Mouse (Mus musculus): ENCODE measurements at regions not wholly inside any gene's neighbourhood (a gene's known extent, or its start where the extent isn't known, plus 50 kb on each side); places are given as distances from the start of the nearest gene placed in this dataset.

DNA sequence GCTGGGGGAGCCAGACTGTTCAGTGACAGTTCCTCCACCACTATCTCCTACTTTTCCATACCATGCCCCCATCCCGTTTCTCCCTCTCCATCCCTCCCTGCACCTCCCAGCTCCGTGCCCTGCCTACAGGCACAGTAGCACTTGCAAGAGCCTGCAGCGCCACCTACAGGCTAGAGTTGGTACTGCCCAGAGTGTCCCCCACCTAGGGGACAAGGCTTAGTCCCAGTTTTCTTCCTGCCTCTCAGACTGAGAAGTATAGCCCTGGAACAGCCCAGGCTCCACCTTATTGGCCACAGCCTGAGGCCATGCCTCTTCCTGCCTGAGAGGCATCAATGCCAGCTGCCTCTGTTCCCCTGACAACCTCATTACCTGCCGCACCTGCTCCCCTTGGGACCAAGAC is 351.3 kb downstream of the Ptpru start:
- peak; percentile 47 to 86 for DNase-seq (ENCODE audit: low spot score in 2 of 2)

DNA sequence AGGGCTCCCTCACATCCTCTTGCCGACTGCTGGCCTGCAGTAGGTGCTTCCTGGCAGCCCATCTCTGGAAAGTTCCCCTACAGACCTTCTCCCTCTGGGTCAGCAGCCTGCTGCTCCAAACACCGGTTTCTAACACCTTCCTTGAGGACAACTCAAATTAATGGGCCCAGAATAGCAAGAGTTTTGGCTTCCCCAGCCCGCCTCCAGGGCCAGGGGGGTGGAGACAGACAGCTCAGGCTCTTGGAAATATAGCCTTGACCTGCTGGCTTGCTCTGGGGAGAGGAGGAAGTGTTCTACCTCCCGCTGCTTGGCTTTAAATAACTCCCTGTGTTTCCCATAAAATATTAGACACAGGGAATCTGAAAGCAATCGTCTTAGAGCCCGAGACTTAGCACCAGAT is 349.8 kb downstream of the Ptpru start:
- DNase-seq (ENCODE audit: low spot score in 2 of 2) = peak in 1 of 2 experiments; percentile 39

DNA sequence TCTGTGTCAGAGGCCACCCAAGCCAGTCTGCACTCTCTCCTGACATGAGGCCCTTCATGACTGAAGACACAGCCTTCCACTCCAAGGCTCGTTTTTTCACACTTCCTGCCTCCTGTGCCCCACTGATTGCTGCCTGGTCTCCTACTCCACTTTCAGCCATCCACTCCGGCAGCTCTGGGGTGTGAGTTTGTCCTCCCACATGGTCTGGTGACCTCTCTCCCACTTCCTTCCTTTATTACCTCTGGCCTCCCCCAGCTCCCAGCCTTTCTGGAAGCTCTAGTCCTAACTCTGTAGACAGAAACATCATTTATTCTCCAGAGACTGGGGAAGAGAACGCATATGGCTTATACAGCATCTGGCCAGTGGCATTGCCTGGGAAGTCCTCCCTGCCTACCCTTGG is 349.0 kb downstream of the Ptpru start:
- DNase-seq (ENCODE audit: low spot score in 2 of 2) = no peak

DNA sequence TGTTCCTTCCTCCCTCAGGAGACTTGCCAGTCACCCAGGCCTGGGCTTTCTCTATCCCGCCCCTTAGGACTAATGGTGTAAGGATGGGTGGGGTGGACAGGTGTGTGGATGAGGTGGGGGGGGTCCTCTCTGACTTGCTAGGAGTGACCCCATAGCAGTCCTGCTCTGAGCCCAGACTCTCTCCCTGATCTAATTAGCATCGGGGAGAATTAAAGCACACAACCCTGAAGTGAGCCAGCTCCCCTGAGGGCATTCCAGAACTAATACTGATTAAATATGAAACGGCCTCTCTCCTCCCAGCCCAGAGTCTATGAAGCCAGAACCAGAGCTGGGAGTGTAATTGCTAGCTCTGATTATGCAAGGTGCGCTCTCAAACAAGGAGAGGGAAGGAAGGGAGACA is 346.1 kb downstream of the Ptpru start:
- DNase-seq (ENCODE audit: low spot score in 2 of 2) = no peak

DNA sequence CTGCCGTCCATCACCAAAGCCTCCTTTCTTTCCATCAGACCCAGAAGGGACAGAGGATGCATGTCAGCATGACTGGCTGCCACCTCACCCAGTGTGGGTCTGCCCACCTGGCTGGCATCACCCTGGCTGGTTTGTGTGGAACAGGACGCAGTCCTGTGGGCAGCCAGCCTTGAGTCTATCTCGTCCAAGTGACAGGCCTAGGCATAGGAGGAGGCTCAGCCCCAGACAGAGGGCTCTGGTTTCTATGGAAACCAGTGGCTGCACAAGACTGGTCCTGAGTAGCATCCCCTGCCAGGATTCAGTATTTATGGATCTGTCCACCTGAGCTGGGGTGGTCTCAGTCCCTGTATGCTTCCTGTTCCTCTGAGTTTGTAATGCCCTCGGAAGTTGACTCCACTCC is 344.4 kb downstream of the Ptpru start:
- DNase-seq (ENCODE audit: low spot score in 2 of 2) = no peak

DNA sequence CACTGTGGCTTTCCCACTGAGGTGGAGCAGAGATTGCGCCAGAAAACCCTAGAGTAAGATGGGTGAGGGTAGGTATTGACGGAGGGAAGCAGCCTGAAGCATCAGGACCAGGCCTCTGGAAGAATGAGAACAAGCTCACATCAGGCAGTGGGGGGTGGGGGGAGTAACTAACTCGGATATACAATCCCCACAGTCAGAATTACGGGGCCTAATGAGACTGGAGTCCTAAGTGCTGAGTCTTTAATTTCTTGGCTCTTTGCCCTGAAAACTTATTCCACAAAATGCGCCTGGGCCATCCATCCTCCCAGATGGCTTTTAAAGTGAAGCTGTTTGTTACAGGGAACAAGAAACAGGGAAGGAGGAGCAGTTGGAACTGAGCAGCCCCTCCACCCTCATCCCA is 341.2 kb downstream of the Ptpru start:
- DNase-seq (ENCODE audit: low spot score in 2 of 2) = no peak

DNA sequence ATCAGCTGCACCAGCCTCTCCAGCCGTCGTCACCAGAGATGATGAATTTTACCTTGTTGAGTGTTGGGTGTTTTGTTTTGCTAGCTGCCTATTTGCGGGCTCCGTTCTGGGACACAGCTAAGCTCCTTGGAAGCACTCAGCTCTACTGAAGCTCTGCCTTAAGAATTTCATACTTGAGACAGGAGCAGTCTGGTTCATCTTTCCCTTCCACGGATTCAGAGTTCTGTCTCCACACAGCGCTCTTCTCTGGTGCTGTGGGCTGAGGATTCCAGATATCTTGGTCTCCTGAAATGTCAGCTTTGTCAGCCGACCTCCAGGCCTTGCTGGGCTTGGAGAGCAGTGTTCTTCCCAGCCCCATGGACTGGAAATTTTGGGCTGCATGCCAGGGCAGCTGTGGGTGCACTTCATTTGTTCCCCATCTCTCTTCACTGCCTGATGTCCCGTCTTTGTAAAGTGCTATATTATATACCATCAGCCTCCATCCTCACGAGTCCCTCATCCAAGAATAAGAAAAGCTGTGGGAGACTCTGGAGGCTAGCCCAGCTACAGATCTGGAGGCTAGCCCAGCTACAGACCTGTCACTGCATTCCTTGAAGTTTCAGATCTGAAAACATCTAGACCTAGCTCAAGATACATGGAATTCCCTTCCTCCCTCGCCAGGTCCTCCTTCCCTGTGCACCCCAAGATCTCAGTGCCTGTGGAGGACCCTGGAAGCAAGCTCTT is 337.0 kb downstream of the Ptpru start:
- no peak for DNase-seq (ENCODE audit: low spot score in 2 of 2)

DNA sequence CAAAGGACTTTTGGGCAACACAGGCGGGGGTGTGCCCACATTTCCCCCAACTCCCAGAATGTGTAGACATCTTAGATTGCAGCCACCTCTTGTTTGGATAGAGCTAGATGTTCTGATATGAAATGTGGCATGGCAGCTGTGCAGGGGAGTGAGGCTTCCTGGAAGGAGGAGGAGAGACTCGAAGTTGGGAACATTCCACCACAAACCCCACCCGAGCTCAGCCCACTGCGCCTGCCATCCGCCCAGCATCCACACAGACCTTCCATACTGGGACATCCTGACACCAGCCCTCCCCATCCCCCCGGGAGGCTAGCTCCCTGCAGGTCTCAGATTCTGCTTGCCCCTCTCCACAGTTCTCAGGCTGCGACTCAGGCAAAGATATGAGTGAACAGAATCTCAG is 329.9 kb downstream of the Ptpru start:
- no peak for DNase-seq (ENCODE audit: low spot score in 2 of 2)

DNA sequence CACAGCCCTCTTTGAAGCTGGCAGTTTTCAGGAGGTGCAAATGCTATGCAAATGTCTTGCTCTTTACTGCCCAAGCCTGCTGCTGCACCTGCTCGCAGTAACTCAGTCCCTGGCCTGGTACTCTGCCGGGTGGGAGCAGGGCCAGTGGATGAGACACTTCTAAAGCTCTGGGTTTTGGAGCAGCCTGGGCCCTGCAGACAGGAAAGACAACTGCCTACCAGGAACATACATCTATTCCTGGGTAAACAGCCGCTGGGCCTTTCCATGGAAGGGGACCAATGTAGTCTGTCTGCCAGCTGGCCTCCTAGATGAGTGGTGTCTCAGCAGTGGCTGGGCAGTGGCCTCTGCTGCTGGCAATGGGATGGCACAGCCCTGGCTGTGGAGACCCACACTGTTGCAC is 326.5 kb downstream of the Ptpru start:
- DNase-seq (ENCODE audit: low spot score in 2 of 2) = no peak

DNA sequence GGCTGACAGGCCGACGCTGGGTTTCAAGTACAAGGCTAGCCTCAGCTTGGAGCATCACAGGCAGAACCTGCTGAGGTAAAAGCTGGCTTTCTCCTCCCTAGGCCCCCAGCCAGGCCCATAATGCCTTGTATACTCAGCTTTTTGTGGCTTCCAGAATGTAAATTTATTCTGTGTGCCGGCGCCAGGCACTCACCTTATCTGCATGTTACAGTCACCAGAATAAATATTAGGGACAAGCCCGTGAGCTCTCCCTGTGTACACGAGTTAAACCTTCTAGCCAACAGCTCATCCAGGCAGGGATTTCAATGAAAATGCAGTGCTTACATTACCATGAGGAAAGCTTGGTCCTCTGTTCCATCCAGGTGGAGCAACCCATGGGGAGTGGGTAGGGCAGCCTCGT is 325.3 kb downstream of the Ptpru start:
- DNase-seq (ENCODE audit: low spot score in 2 of 2) = no peak

DNA sequence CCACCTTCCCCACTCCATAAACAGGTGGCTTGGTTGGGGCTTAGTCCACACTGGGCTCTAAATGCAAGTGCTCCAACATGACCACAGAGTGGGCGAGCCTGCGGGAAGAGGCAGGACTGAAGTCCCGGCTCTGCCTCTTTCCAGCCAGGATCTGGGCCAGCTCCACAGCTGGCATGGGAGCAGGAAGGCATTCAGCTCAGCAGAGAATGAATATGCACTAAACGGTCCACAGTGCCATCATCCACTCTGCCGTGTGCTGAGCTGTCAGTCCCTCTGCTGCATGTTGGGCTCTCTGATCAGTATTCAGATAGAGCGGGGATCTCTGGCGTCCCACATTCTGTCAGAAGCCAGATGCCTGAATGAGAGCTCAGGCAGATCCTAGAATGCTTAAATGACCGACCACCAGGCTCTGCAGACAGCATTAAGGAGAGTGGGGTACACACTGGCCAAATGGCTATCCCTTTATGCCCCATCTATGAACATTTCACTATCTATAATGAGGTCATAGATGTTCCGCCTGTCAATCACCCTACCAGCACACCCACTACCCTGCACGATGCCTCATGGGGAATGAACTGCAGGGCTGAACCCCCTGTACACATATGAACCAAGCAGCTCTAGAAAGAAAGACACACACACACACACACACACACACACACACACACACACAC is 317.3 kb downstream of the Ptpru start:
- DNase-seq (ENCODE audit: low spot score in 2 of 2) = no peak

DNA sequence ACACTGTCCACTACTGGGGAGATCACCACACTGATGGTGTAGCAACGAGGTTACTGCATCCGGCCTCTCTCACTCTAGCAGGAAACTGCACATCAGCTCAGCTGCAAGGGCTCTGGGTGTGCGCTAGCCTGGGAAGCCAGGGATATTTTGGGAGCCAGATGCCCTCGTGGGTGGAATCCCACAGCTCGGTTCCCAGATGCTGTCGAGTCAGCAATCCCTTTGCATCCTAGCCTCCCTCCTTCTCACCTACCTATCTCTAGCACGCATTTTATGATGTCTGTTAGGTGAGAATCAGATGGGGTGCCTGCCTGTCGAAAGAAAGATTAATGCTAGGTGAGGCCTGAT is 316.8 kb downstream of the Ptpru start:
- no peak for DNase-seq (ENCODE audit: low spot score in 2 of 2)

DNA sequence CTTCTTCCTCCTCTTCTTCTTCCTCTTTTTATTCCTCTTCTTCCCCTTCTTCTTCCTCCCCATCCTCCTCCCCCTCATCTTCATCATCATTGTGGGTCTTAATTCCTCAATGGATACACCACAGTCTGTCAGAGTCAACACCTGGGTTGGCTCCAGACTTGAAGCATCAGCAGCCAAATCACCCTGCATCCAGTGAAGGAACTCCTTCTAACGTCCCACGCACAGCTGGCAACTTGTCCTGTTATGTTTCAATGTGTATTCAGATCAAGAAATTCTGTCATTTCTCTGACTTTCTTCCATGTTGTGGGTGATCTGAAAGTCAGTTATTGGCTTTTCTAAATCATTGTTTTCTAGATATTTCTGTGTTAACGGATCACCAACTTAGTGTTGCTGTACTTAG is 312.9 kb downstream of the Ptpru start:
- no peak for DNase-seq (ENCODE audit: low spot score in 2 of 2)

DNA sequence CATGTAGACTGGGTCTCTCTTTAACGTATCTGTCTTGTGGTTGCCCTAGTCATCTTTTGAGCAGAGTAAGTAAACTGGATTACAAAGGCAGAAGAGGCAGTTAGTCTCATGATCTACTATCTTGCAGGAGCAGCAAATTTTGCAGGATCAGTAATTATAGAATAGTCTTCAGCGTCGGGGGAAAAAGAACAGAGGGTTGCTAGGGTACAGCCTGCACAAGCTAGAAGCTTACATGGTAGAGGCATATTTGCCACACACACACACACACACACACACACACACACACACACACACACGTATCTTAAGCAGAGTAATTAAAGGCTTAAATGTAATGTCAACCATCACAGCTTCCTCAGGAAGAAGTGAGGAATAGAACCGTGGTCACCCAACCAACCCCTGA is 307.6 kb downstream of the Ptpru start:
- no peak for DNase-seq (ENCODE audit: low spot score in 2 of 2)

DNA sequence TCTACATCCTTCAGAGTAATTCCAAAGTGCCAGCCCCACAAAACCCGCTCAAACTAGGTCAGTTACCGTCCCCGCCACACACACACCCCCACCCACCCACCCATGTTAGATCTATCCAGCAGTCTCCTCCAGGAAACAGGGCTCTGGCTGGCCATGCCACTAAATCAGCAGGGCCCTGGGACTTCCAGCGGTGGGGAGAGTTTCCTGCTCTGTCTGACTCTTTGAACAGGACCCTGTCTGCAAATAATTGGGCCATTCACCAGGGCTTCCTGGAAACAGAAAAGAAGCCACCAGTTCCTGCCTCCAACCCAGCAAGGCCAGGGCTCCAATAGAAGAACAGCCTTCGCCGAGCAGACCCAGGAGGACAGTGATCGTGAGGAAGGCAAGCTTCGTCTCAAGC is 307.1 kb downstream of the Ptpru start:
- no peak for DNase-seq (ENCODE audit: low spot score in 2 of 2)

DNA sequence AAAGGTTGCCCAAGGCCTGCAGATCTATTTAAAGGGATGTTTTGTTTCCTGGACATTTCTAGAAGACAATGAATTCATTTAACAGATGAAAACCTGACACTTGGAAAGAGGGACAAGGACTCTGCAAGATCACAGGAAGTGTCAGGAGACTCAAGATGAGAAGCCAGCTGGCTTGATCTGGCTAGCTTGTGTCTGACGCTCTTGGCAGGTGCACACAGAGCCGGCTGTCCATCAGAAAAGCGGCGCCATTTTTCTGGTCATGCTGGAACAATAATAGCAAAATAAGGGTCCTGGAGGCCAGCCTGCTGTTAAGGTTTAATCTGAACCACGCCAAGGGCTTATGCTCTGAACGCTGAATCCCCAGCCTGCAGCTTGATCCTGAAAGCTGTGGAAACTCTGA is 303.3 kb downstream of the Ptpru start:
- DNase-seq (ENCODE audit: low spot score in 2 of 2) = no peak

DNA sequence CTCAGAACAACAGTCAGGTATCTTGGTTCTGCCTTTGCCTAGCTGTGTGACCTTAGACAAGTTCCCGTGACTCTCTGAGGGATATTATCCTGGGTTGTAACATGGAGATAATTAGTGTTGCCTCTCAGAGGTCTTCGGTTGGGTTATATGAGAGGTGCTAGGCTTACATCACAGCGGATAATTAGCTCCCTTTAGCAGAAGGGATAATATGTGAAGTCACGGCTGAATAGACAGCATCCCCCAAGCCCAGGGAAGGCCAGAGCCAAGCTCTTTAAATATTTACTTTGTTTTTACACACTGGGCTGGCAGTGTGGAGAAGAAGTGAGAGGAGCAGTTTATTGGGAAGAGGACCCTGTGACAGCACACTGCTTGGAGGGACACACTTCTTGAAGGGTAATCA is 299.9 kb downstream of the Ptpru start:
- DNase-seq (ENCODE audit: low spot score in 2 of 2) = no peak

DNA sequence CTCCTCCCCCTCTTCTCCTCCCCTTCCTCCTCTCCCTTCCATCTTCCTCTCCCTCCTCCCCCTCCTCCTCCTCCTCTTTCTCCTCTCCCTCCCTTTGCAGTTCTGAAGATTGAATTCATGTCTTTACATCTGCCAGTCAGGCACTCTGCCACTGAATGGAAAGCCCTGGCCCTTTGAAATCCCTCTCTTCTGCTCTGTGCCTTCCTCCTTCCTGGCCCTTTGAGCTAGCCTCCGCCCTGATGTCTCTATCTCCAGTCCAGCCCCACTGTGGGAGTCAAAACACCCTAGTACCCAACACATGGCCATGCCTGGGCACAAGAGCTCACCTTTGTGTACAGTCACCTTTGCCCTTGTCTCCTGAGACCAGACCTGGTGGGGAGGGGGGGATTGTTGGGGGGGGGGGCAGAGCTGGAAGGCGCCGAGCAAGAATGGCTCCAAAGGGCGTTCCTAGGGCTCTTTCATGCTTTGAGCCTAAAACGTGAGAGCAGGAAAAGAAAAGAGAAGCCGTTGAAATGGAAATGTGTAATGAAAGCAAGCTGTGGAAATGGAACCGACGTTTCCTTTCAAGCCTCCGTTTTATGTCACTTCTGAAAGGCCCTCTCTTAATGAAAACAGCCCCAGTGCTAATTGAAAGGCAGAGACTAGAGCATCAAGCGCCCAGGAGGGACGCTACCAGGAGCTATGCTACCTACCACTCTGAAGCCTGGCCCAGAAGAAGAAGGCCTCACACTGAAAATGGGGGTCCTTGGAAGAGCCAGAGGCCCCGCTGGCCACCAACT is 291.5 kb downstream of the Ptpru start:
- DNase-seq (ENCODE audit: low spot score in 2 of 2) = no peak

DNA sequence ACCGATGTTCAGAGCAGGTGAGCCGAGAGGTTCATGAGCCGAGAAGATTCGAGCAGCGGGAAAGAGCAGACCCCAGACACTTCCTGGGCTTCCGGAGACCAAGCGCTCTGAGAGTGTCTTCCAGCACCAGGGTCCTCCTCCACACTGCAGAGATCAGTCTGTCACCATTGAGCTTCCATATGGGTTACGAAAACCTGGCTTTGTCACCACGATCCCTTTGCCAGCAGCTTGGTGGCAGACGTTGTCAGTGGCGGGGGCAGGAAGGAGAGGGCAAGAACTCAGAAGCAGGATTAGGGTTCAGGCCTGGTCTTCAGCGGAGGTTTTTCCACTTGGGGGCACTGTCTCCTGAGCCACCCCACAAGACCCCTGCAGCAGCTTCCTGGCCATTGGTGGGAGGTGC is 288.5 kb downstream of the Ptpru start:
- no peak for DNase-seq (ENCODE audit: low spot score in 2 of 2)

DNA sequence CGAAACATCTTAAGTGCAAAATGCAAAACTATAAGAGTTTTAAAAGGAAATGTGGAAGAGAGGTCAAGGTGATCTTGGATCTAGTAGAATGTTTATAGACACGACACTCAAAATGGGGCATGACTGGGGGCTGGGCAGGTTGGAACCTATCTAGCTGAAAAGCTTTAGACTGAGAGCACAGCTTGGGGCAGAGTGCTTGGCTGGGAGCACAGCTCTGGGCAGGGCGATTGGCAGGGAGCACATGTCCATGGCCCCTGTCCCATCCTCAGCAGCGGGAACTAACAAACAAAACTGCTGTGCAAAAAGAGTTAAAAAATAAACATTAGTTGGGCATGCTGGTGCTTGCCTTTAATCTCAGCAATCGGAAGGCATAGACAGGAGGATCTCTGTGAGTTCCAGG is 279.6 kb downstream of the Ptpru start:
- DNase-seq (ENCODE audit: low spot score in 2 of 2) = no peak

DNA sequence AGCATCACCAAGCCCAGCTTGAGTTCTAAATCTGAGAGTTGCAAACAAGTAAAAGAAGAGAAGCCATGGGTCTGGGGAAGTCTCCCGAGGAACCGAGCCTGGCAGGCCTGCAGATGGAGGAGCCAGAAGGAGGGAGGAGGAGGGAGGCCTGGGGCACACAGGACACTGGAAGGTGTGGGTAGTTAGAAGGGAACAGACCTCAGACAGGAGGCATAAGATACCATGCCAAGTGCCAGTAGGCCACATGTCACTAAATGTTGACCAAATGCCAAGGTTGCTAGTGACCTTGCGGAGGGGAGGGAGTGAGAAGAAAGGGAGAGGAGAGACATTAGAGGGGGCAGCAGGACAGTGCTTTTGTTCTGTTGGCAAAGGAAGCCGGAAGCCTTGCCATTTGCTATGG is 274.2 kb downstream of the Ptpru start:
- DNase-seq (ENCODE audit: low spot score in 2 of 2) = no peak

DNA sequence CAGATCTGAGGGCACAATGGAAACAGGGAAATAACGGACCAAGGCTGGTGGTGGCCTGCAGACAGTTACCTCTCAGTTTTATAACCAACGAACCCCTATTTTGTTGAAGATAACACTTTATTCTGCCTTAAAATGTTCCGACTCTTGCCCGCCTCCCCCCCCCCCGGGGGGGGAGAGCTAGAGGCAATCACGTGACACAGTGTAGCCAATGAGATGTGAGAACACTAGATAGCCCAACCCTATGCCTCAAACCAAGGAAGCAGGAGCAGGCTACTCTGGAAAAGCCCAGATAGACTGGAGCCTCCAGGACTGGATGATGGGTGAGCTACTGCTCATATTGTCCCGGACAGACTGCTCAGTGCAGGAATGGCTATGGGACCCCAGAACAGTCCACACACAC is 272.9 kb downstream of the Ptpru start:
- DNase-seq (ENCODE audit: low spot score in 2 of 2) = no peak

DNA sequence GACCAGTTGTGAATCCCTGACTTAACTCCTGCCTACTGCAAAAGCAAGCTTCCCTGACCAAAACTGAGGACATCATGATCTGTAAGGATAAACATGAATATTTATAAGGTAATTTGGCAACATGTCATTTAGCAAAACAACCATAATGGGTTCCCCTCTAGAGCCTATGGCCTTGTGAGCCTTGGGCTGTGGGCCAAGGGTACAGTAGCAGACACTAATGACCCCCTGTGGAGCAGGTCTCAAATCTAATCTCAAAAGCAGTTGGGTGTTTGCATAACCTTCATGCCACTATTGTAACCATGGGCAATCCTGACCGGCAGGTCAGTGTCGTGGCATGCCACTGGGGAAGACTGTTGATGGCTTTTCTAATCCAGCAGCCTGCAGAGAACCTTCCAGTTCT is 270.8 kb downstream of the Ptpru start:
- DNase-seq (ENCODE audit: low spot score in 2 of 2) = no peak

Measured in urinary bladder, postnatal 4 days (tissue).